Mouse (Mus musculus) C2C12 (cell line): ENCODE results near the gene Pkp4.

Source experiments
- CEBPB ChIP-seq: IDR thresholded peaks from one replicate; pipeline ENCODE4 v1.6.1; 2011; ENCODE audit warnings: low read depth, mild to moderate bottlenecking, control low read depth, moderate library complexity
- CTCF ChIP-seq: IDR thresholded peaks from one replicate; pipeline ENCODE4 v1.5.1; 2011; ENCODE audit not compliant: control insufficient read depth, insufficient read depth, insufficient read length
- FOSL1 ChIP-seq: IDR thresholded peaks from one replicate; pipeline ENCODE4 v1.8.0; 2011; ENCODE audit warnings: mild to moderate bottlenecking, low read length; ENCODE audit not compliant: poor library complexity, insufficient read depth, severe bottlenecking
- MAX ChIP-seq: IDR thresholded peaks from one replicate; pipeline ENCODE4 v1.6.1; 2011; ENCODE audit warnings: mild to moderate bottlenecking, control low read depth
- MYOD1 ChIP-seq: IDR thresholded peaks from one replicate; pipeline ENCODE4 v1.6.1; 2011; ENCODE audit warnings: low read depth; ENCODE audit not compliant: control insufficient read depth, insufficient read length
- MYOG ChIP-seq: IDR thresholded peaks from one replicate; pipeline ENCODE4 v1.6.1; 2011; ENCODE audit not compliant: control insufficient read depth, insufficient read length; ENCODE audit errors: extremely low read depth
- USF1 ChIP-seq: IDR thresholded peaks from one replicate; pipeline ENCODE4 v1.6.1; 2011; ENCODE audit warnings: low read depth, mild to moderate bottlenecking, control low read depth, moderate library complexity

GRCm38 (mm10) chr2:59287630-59288029 lies 127.0 kb downstream of the Pkp4 start:
- TF ChIP-seq CTCF (no peak), MYOD1 (no peak), MYOG (no peak), MAX (no peak), USF1 (no peak), CEBPB (no peak), FOSL1 (no peak)
